8 mouse cellular contexts compared by ENCODE assay signal in genomic region chr5:143730915-143731314, GRCm38 (mm10). TPM values are rescaled to one million over a fixed set of nuclear protein-coding genes. Genes with fewer than 3 reads are reported as not detected.
DNase-seq lines count a peak whose midpoint lies in the region; ATAC-seq and TF ChIP-seq lines count a peak whose summit lies in the region.

No protein-coding gene starts in this region.

- peak overlapping the region; percentile 73 for H3K4me3 ChIP-seq in gastrocnemius, adult 2 months
- H3K4me3 ChIP-seq in embryonic facial prominence, embryonic 15.5 days (replicated peaks) = peak overlapping the region; percentile 96
- peak overlapping the region; percentile 100 for H3K4me3 ChIP-seq in liver, embryonic 12.5 days

- peaks cover 13% of the 10 kb centered on the region; the same call in 1 of the 2 replicates for H3K4me1 ChIP-seq in embryonic facial prominence, embryonic 15.5 days
- peaks cover 25% of the 10 kb centered on the region for H3K4me1 ChIP-seq in liver, embryonic 12.5 days

- WGBS in embryonic facial prominence, embryonic 15.5 days = 11% methylated on average over 6 of the region's 6 CpGs
- 13% methylated on average over 6 of the region's 6 CpGs for WGBS in liver, embryonic 12.5 days (ENCODE audit: insufficient replicate concordance)

- no peaks in the 10 kb centered on the region for H3K9me3 ChIP-seq in embryonic facial prominence, embryonic 15.5 days (replicated peaks)
- H3K9me3 ChIP-seq in liver, embryonic 12.5 days (replicated peaks) = no peaks in the 10 kb centered on the region

- peak overlapping the region; percentile 98; the same call in 1 of the 2 replicates for H3K9ac ChIP-seq in embryonic facial prominence, embryonic 15.5 days
- H3K9ac ChIP-seq in liver, embryonic 12.5 days = peak overlapping the region; percentile 97

- peaks cover 20% of the 10 kb centered on the region for H3K36me3 ChIP-seq in embryonic facial prominence, embryonic 15.5 days
- peaks cover 20% of the 10 kb centered on the region for H3K36me3 ChIP-seq in liver, embryonic 12.5 days

- H3K27me3 ChIP-seq in embryonic facial prominence, embryonic 15.5 days = no peaks in the 10 kb centered on the region
- no peaks in the 10 kb centered on the region for H3K27me3 ChIP-seq in liver, embryonic 12.5 days (replicated peaks)

- intact Hi-C loops in gastrocnemius, adult 2 months (cut with DNase I) = loop anchor here (5.0 kb wide), 1 partner anchor 246 kb away; no protein-coding TSS in a partner anchor
- intact Hi-C loops in gastrocnemius, postnatal 36 days (cut with DNase I) = no loop called here

- H3K27ac ChIP-seq in gastrocnemius, adult 2 months = peak overlapping the region; percentile 98
- H3K27ac ChIP-seq in embryonic facial prominence, embryonic 15.5 days (replicated peaks) = no peak overlapping the region
- peak overlapping the region; percentile 95 for H3K27ac ChIP-seq in liver, embryonic 12.5 days

- DNase-seq in gastrocnemius, adult 2 months = no peak
- no peak for DNase-seq in gastrocnemius, postnatal 36 days
- peak; percentile 46 for DNase-seq in 416B (ENCODE audit: low read depth)
- no peak for DNase-seq in right cerebral cortex, postnatal 14 days
- DNase-seq in gastrocnemius, postnatal 25 days = no peak
- DNase-seq in layer of hippocampus, postnatal 14 days (ENCODE audit: low spot score in 2 of 2) = no peak

- ATAC-seq in embryonic facial prominence, embryonic 15.5 days (ENCODE audit: insufficient number of reproducible peaks, low FRiP score, low TSS enrichment, low read depth) = no peak
- no peak for ATAC-seq in liver, embryonic 12.5 days

- H3K4me2 ChIP-seq in embryonic facial prominence, embryonic 15.5 days (replicated peaks) = peak overlapping the region; percentile 80
- peak overlapping the region; percentile 93 for H3K4me2 ChIP-seq in liver, embryonic 12.5 days

- no peak for TF ChIP-seq CTCF in gastrocnemius, adult 2 months (IDR thresholded peaks at IDR 0.05)

RNA-seq across cellular contexts. Expression of gene Usp42, which starts 1.2 kb away (rescaled TPM):
- 1 to 10 TPM; 5.3 to 6.1 TPM for total RNA-seq in gastrocnemius, adult 2 months (2021)
- 1 to 10 TPM; 4.2 to 6.4 TPM for total RNA-seq in gastrocnemius, postnatal 36 days (2021)
- polyA plus RNA-seq in embryonic facial prominence, embryonic 15.5 days (2015; fragmentation: Nextera tagmentation; extraction: Ambion mirVana) = 17.3 and 18.1 TPM in 2 replicates
- polyA plus RNA-seq in liver, embryonic 12.5 days (2016; fragmentation: Nextera tagmentation; extraction: Ambion mirVana) = 8.0 and 8.4 TPM in 2 replicates
- total RNA-seq in gastrocnemius, postnatal 25 days (2021) = 1 to 10 TPM; 4.3 to 5.3 TPM
- 10 to 100 TPM; 20.0 to 23.4 TPM for total RNA-seq in layer of hippocampus, postnatal 14 days (2021)
